Comparison of ENCODE assay signal across 19 mouse cellular contexts in genomic region chr9:13598596-13599333, GRCm38 (mm10).
DNase-seq lines count a peak whose midpoint lies in the region; ATAC-seq and TF ChIP-seq lines count a peak whose summit lies in the region.
"Had no signal": no experiment of that assay in that cellular context is flagged by ENCODE, and none has a peak within 500 bp of the region (broad histone marks: within the 10 kb centered on the region; RNA-seq: fewer than 3 reads in every experiment).

No protein-coding gene starts in this region.

- peak in 1 of 2 experiments; percentile 38 for DNase-seq in cerebellum, adult 2 months
- DNase-seq in layer of hippocampus, adult 2 months (ENCODE audit: low spot score in 2 of 2), result no peak
- DNase-seq in layer of hippocampus, adult 9-10 months (ENCODE audit: low spot score), result no peak
- no peak for DNase-seq in CH12.LX (ENCODE audit: extremely low read depth)
- no peak for DNase-seq in left cerebral cortex, postnatal 14 days (ENCODE audit: low spot score in 2 of 2)
- DNase-seq: adrenal gland, postnatal 14 days; B cell, adult 2 months; gastrocnemius, adult 2 months; gastrocnemius, postnatal 25 days; heart, postnatal 10 days had no signal

- no peak for TF ChIP-seq POLR2A in cerebellum, adult 2 months (IDR thresholded peaks at IDR 0.05; ENCODE audit: borderline replicate concordance, insufficient read depth, low read length)
- TF ChIP-seq POLR2A in CH12.LX (IDR thresholded peaks at IDR 0.05; ENCODE audit: low read depth, low read length), result no peak

- peaks cover 0 to 12% of the 10 kb centered on the region in 2 experiments for H3K36me3 ChIP-seq in CH12.LX (replicated peaks in 1 of 2; ENCODE audit: control insufficient read depth in 1 of 2, insufficient read depth in 1 of 2, low read length in 1 of 2)
- H3K36me3 ChIP-seq in liver, embryonic 15.5 days (replicated peaks), result no peaks in the 10 kb centered on the region
- H3K36me3 ChIP-seq: embryonic facial prominence, embryonic 10.5 days; hindbrain, embryonic 13.5 days had no signal

- TF ChIP-seq CTCF in cerebellum, adult 2 months (IDR thresholded peaks at IDR 0.05; ENCODE audit: borderline replicate concordance, insufficient read depth, low read depth, low read length), result no peak
- no peak for TF ChIP-seq CTCF in layer of hippocampus, adult 2 months (conservative IDR thresholded peaks at IDR 0.05)
- TF ChIP-seq CTCF in CH12.LX (conservative IDR thresholded peaks at IDR 0.05 in 1 of 2, IDR thresholded peaks at IDR 0.05 in 1 of 2; ENCODE audit: low read depth in 2 of 2, low read length in 2 of 2), result no peak

- TF ChIP-seq RAD21 in CH12.LX (IDR thresholded peaks at IDR 0.05; ENCODE audit: low read depth, low read length), result no peak

- dilution Hi-C loops in CH12.LX (cut with MboI; ENCODE audit: extremely low pct_ligation_motif_present, extremely low pct_unique_long_range_greater_than_20kb, low sequenced_read_pairs), result no loop called here

- intact Hi-C loops in left cerebral cortex, postnatal 14 days (cut with DNase I), result no loop called here

- TF ChIP-seq EP300 in CH12.LX (IDR thresholded peaks at IDR 0.05; ENCODE audit: low read length), result peak; percentile 64

- no peak for ATAC-seq in cerebellum, adult (ENCODE audit: insufficient number of reproducible peaks, low FRiP score, low TSS enrichment)
- ATAC-seq in liver, embryonic 15.5 days (ENCODE audit: insufficient read depth), result peak; percentile 15; the same call in 1 of the 2 replicates
- ATAC-seq: activated CD4-positive, CD25-positive, alpha-beta regulatory T cell, adult 4 months; CD4-positive, CD25-positive, alpha-beta regulatory T cell, adult 4 months; forebrain, embryonic 14.5 days; hindbrain, postnatal 0 days; Patski had no signal

- 74% methylated on average over 4 of the region's 4 CpGs for WGBS in cerebellum, adult 2 months
- 47% methylated on average over 4 of the region's 4 CpGs for WGBS in liver, embryonic 15.5 days (ENCODE audit: insufficient replicate concordance)

- H3K4me2 ChIP-seq in CH12.LX (ENCODE audit: insufficient read depth, low read depth, poor library complexity, severe bottlenecking), result peak overlapping the region; percentile 8
- no peak overlapping the region for H3K4me2 ChIP-seq in liver, embryonic 15.5 days
- H3K4me2 ChIP-seq: hindbrain, embryonic 13.5 days had no signal

- H3K27me3 ChIP-seq in cerebellum, adult 2 months (ENCODE audit: control insufficient read depth, insufficient read depth, low read length), result no peaks in the 10 kb centered on the region
- no peaks in the 10 kb centered on the region for H3K27me3 ChIP-seq in CH12.LX (replicated peaks)
- H3K27me3 ChIP-seq in liver, embryonic 15.5 days, result no peaks in the 10 kb centered on the region
- H3K27me3 ChIP-seq: hindbrain, embryonic 13.5 days; Patski had no signal

- no peaks in the 10 kb centered on the region; the same call in 1 of the 2 replicates for H3K79me2 ChIP-seq in CH12.LX (replicated peaks; ENCODE audit: control insufficient read depth, extremely low read depth, insufficient read depth, poor library complexity, severe bottlenecking)

- in situ Hi-C loops in CH12.LX (cut with MboI; ENCODE audit: low pct_ligation_motif_present, low pct_unique_long_range_greater_than_20kb, low sequenced_read_pairs), result no loop called here

- H3K4me3 ChIP-seq in cerebellum, adult 2 months (replicated peaks; ENCODE audit: insufficient read depth, low read depth, low read length), result no peak overlapping the region
- H3K4me3 ChIP-seq in layer of hippocampus, adult 2 months, result no peak overlapping the region
- H3K4me3 ChIP-seq in CH12.LX (replicated peaks in 1 of 3; ENCODE audit: low read depth in 2 of 3, low read length in 2 of 3, poor library complexity in 1 of 3), result no peak overlapping the region
- no peak overlapping the region for H3K4me3 ChIP-seq in liver, embryonic 15.5 days (replicated peaks)
- H3K4me3 ChIP-seq: embryonic facial prominence, embryonic 10.5 days; gastrocnemius, adult 2 months; hindbrain, embryonic 13.5 days had no signal

- peaks cover 29% of the 10 kb centered on the region for H3K4me1 ChIP-seq in cerebellum, adult 2 months (ENCODE audit: control insufficient read depth, insufficient read depth, low read length)
- H3K4me1 ChIP-seq in CH12.LX (ENCODE audit: control insufficient read depth in 1 of 2, insufficient read depth in 2 of 2), result peaks cover 20 to 43% of the 10 kb centered on the region in 2 experiments
- no peaks in the 10 kb centered on the region for H3K4me1 ChIP-seq in liver, embryonic 15.5 days (replicated peaks)

- peak overlapping the region; percentile 98 for H3K27ac ChIP-seq in cerebellum, adult 2 months (ENCODE audit: insufficient read depth, low read length)
- H3K27ac ChIP-seq in layer of hippocampus, adult 2 months, result peak overlapping the region; percentile 93
- H3K27ac ChIP-seq in CH12.LX (ENCODE audit: insufficient read depth, low read depth), result no peak overlapping the region; the same call in 1 of the 2 replicates
- no peak overlapping the region for H3K27ac ChIP-seq in liver, embryonic 15.5 days (replicated peaks)
- H3K27ac ChIP-seq: embryonic facial prominence, embryonic 10.5 days; gastrocnemius, adult 2 months; hindbrain, embryonic 13.5 days; hindbrain, postnatal 0 days had no signal

- no peak overlapping the region for H3K9ac ChIP-seq in CH12.LX (ENCODE audit: insufficient read depth, low read depth)
- H3K9ac ChIP-seq in liver, embryonic 15.5 days, result no peak overlapping the region
- H3K9ac ChIP-seq: hindbrain, embryonic 13.5 days had no signal

- H3K9me3 ChIP-seq in CH12.LX (replicated peaks; ENCODE audit: low read length), result no peaks in the 10 kb centered on the region
- no peaks in the 10 kb centered on the region for H3K9me3 ChIP-seq in liver, embryonic 15.5 days (replicated peaks)
- H3K9me3 ChIP-seq: embryonic facial prominence, embryonic 10.5 days; hindbrain, embryonic 13.5 days had no signal

TF ChIP-seq in CH12.LX, 34 proteins besides CTCF, POLR2A, EP300 and RAD21:
- TF ChIP-seq USF1 (IDR thresholded peaks at IDR 0.05; ENCODE audit: low read depth, low read length) (no peak), IRF4 (IDR thresholded peaks at IDR 0.05; ENCODE audit: low read depth, low read length) (peak; percentile 30; the same call in 1 of the 2 replicates), ZC3H11A (IDR thresholded peaks at IDR 0.05; ENCODE audit: low read depth, low read length) (no peak)
TF ChIP-seq in CH12.LX: peak in this region for 1.

Comparison
In these comparisons a context has a peak if more than half of its experiments do, and no peak if none do; other contexts are left out.
1. H3K27ac ChIP-seq: peak in cerebellum, adult 2 months (single experiment) and layer of hippocampus, adult 2 months (single experiment); none in CH12.LX (single experiment) and liver, embryonic 15.5 days (single experiment).